Mouse (Mus musculus): ENCODE results near the gene Tacc2.

Gene Tacc2

DNA sequence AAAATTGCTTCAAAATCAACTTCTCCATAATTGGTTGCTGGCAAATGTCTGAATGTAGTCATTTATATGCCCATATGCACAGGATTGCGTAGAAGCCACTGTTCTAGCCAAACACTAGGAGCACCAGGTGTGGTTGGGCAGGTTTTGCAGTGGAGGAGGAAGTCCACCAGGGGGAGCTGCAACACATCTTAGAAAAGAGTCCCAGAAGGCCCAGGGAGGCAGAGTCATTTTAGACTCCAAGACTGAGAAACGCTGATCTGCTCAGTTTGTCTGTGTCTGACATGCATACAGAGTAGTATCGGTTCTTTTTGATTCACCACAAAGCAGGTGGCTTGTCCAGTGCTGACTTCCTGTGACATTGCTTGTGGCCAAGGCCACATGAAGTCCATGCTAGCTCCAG is 193.5 kb downstream of the Tacc2 start:
- DNase-seq (ENCODE audit: low spot score in 2 of 2), result peak; percentile 79 to 87

DNA sequence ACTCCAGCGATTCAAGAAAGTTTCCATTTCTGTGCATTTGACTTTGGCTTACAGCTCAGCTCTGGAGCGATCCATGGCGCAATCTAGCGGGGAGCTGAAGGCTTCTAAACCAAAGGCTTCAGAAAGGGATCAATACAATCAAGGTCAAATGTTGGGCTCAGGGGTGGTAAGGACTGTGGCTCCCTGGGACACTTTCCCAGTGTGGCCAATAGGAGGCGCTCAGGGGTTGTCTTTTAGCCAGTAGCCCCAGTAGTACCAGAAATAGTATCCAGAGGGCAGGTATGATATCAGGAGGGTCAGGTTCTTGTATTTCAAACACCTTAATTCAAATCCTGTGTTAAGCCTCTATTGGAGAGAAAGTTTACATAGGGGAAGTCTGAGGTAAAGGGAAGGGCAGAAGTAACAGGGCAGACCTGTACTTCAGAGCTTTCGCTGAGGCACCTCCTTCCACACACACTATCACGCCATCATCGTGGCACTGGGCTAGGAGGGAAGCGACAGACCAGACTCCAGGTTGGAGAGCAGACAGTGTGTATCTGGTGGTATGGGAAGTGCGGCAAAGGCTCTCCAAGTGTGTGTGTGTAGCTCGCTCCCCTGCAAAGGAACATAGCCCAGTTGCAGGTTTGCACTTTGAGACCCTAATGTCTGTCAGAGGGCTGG is 196.1 kb downstream of the Tacc2 start:
- no peak for DNase-seq (ENCODE audit: low spot score in 2 of 2)

DNA sequence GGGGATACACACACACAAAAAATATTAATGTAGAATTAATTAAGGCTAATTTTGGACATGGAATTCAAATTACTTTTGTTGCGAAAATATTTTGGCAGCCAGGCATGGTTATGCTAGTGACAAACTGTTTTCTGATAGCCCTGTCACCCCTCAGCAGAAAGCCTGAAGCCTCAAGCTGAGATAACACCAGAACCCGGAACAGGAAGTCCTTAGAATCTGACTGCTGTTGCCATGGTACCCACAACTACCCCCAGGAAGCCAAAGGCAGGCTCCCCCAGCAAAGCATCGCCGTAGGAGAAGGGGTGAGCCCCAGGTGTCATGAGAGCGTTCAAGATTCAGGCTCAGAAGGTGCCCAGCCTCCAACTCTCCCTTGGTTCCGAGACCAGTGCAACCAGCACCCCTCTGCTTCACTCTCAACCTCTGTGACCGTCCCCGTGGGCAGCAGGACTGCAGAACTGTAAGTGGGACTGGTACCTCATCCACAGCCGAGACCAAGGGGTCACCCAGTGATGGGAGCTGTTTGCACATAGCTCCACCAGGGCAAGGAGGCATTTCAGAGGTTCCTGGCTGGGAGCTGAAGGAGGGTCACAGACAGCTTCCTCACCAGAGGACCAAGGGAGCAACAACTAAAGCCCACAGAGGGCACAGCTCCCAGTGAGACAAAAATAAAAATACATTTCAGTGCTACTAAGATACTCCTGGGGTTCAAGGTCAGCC is 196.8 kb downstream of the Tacc2 start, which contains the start of gene Btbd16:
Gene Btbd16, plus strand, starts transcription at position 156 of the 717 bp plus-strand sequence.
- DNase-seq (ENCODE audit: low spot score in 2 of 2), result no peak

DNA sequence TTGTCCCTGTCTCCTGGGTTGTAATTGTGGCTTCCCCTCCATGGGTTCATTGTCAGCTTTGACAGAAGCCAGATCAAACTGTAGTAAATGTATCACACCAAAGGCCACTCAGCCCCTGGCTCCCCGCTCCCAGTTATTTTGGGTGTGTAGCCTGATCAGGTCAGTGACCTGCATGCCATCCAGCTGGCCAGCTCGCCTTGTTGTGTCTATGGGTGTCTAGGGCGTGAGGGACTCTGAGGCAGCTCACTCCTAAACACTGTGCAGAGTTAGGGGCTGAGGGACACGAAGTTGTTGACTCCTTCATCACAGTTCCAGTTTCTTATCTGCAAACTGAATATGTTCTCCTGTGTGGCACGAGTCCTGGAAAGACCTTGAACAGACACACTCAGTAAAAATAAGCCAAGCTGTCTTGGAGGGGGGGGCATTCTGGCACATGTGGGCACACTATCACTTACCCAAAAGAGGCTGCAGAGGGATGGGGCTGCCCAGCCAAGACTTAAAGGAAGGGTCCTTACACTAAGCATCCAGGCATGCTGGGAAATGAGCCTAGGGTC is 203.7 kb downstream of the Tacc2 start:
- no peak for DNase-seq (ENCODE audit: low spot score in 2 of 2)

DNA sequence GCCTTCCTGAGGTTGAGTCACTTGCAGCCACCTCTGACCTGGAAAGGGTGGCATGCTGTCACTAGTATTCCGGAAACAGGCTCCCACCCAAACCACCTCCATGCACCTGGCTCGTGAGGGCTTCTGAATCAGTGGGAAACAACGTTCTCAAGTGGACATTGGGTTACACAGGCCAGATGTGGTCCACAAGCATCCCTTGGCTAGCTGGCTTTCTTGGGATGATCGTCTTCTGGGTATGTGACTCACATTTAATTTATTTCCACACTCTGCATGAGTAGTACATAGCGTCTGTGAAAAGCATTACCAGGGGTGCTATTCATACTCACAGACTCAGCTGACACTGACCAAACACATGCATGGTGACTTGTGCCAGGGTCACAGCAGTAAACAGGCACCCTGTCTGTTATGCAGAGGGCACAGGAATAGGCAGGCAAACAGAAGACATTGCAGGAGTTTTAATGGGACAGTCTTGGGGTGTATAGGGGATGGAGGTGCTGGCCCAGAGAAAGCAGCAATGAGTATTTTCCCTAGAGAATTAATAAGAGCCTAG is 205.3 kb downstream of the Tacc2 start:
- no peak for DNase-seq (ENCODE audit: low spot score in 2 of 2)

DNA sequence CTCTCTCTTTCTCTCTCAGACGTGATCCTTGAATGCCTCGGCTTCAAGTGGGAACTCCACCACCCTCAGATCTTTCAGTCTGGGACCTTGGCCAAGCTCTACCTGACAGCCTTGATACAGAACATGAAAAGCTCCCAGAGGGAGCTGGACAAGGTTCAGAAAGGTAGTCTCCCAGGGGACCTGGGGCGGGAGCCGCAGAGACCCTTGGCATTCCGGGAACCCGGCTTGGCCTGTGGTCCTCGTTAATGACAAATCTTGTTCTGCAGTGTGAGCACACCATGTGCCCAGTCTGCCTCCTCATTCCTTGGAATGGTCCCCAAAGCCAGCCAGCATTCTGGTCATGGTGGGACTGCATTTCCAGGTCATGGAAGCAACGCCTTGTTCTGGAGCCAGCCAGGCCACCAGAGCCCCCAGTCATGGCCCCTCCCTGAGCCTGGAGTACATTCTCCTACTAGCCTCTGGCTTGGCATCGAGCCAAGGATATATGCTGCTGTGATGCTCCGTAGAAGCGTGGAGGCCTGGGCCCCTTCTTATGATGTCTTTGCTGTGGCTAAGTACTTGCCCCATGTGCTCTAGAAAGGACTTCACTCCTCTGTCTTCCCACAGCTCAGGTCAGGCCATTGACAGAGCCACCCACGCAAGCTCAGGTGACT is 208.8 kb downstream of the Tacc2 start:
- no peak for DNase-seq (ENCODE audit: low spot score in 2 of 2)

DNA sequence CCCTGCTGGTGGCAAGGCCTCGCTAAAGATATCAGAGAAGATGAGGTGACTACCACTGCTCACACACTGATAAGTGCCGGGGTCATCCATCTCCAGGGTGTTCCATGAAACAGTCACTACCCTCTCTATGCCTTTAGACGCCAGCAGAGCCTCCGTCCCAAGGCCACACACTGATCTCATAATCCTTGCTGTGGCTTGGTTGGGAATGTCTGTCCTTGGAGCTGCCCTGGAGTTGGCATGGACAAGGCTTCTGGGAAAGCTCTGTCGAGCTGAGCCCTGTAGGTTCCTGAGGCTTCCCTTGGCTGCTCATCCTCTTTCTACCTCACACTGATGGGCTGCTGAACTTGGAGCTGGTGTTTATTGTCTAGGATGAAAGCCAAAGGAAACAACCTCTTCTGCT is 209.5 kb downstream of the Tacc2 start:
- DNase-seq (ENCODE audit: low spot score in 2 of 2), result no peak

DNA sequence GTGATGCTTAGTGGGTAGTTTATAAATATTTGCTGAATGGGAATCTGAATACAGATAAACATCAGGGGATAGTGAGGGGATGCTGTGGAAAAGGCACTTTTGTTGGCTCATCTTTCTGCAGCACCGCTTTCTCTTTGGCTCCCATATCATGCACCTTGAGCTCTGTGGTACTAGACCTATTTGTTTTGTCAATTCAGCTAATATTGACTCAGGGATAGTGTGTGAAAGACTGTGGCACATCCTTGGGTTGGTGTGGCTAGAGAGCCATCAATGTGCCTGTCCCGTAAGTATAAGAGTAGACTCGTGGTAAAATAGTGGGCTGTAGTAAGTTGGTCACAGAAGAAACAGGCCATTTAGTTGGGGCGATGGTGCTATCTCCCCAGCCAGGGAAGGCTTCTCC is 210.3 kb downstream of the Tacc2 start:
- DNase-seq (ENCODE audit: low spot score in 2 of 2), result no peak

DNA sequence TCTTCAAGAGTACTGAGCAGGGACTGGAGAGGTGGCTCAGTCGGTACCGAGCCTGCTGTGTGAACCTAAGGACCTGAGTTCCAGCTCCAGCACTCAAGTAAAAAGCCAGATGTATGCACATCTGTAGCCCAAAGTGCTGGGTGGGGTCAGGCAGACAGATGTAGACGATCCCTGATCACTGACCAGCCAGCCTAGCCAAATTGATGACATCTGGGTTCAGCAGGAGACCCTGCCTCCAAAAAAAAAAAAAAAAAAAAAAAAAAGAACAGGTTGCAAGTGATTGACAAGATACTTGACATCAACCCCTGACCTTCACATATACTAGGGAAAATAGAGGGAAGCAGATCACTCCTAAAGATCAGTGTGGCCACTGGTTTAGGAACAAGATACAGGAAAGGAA is 211.7 kb downstream of the Tacc2 start:
- no peak for DNase-seq (ENCODE audit: low spot score in 2 of 2)

DNA sequence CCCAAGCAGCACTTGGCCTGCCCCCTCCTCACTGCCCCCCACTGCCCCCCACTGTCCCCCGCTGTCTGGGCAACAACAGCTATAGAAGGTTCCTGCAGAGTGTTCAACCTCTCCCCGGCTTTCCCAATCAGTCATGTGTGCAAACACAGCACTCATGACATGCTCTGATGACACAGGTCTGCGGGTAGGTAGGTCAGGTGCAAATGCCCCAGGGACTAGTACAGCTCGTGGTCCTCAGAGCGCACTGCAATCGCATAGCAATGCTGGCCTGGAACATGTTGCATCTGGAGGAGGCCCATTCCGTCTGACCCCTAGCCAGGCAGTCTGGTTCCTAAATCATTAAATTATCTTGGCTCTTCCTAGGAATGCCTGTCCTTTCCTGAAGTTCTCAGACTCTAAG is 212.2 kb downstream of the Tacc2 start:
- no peak for DNase-seq (ENCODE audit: low spot score in 2 of 2)

DNA sequence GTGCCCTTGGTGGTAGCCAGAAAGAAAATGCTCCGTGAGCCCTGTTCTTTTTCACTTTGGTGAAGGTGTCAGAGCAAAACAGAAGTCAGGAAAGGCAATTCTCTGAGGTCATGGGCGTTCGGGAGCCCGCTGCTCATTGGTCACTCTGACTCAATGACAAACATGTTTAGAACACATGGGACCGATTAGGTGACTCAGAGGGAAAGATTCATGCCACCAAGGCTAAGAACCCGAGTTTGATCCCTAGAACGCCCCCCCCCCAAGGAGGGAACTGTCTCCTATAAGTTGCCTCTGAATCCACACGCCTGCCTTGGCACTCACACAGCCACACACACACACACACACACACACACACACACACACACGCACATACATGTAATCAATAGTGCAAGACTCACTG is 216.4 kb downstream of the Tacc2 start:
- DNase-seq (ENCODE audit: low spot score in 2 of 2), result no peak

DNA sequence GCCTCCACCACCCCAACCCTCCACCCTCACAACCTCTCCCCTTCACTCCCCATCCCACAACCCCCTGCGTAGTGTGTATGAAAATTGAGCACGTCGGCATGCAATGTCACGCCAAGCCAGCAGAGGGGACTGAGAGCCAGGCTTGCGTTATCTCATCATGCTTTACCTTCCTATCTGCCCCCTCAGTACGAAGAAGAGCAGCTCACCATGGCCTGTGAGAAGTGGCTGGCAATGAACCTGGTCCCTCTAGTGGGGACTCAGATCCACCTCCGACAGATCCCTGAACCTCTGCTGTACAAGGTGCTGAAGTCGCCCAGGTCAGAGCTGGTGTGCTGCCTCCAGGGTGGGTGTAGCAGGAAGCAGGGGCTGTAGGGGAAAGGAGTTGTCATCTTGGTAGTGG is 219.5 kb downstream of the Tacc2 start:
- DNase-seq (ENCODE audit: low spot score in 2 of 2), result no peak

DNA sequence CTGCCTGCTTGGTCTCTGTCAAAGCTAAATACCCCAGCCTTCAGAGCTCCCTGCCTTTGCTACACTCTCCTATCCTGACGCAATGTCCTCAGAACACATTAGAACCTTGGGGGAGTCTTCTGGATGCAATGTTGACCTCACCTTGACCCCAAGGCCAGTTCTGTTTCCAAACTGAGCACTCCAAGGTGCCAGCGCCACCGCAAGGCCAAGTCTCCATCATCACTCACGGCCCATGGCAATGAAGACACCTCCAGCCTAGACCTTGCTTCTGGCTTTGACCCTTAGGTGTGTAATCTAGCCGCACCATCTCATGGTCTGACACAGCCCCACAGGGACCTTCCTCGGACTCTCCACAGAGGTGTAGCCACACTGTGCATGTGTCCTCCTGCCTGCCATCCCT is 220.3 kb downstream of the Tacc2 start:
- DNase-seq (ENCODE audit: low spot score in 2 of 2), result no peak

DNA sequence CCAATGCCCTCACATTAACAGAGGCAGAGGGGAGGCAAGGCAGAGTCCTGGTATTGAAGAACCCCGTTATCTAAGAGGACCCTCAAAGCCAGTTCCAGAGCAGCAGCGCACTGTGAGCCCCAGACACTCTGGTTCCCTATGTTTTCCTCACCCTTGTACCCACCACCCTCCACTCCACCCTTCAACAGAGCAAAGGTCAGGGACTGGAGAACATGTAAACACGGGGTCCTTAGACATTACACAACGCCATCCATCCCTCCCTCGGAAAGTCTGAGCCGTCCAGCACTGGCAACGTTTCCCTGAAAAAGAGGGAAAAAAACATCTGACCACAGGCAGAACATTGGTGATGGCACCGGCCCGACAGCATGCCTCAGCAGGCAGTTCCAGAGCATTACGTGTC is 222.2 kb downstream of the Tacc2 start:
- DNase-seq (ENCODE audit: low spot score in 2 of 2), result no peak

DNA sequence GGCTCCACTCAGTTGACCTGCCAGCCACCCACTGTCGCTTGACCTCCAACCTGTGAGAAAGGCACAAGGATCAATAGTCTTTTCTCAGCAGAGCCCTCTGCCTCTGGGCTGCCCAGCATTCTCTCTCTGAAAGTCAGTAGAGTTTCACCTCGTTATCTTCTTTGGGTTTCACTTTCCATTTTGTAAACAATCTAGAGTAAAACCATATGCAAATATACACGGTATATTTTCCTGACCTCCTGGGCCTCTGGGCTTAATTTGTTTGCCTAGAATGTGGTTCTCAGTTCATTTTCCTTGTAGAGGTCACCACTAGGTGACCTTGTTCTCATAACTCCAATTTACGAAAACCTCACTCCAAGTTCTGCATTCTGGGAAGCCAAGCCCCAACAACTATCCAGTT is 223.4 kb downstream of the Tacc2 start:
- no peak for DNase-seq (ENCODE audit: low spot score in 2 of 2)

DNA sequence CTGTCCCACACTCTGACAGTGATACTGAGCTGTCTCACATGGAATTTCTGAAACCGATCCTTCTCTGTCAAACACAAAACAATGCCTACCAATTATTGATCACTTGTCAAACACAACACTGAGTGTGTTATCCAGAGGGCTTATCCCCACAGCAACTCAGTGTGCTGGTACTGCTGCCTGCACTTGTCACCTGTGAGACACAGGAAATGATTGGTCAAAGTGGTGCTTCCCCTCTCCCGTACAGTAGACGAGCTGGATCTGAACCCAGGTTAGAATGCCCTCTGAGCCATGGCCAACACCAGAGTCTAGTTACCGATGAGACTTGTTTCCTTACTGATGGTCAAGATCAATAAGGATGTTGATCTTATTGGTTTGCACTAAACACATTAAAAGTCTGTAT is 224.6 kb downstream of the Tacc2 start:
- DNase-seq (ENCODE audit: low spot score in 2 of 2), result no peak

DNA sequence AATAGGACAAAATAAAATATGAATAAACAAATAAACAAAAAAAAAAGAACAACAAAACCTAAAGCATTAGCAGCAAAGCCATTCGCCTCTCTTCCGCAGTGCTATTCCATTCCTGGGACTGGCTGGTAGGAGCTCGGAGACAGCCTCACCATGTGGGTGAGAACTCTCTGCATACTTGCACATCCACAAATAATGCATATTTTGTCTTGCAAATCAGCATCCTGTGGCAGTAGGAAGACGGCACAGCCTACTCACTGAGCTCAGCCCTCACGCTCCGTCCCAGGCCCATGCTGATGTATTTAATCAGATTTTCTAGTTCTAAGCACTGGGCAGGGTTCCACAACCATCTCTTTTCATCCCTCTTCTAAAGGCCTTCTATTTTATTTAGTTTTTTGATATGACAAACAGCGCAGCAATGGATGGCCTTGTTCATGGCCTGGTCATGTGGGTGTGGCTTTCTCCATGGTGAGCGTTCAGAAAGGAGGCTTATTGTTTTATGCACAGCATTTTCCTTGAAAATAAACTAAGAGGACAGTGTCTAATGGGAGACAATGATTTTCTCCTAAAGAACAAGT is 226.1 kb downstream of the Tacc2 start:
- no peak for DNase-seq (ENCODE audit: low spot score in 2 of 2)

DNA sequence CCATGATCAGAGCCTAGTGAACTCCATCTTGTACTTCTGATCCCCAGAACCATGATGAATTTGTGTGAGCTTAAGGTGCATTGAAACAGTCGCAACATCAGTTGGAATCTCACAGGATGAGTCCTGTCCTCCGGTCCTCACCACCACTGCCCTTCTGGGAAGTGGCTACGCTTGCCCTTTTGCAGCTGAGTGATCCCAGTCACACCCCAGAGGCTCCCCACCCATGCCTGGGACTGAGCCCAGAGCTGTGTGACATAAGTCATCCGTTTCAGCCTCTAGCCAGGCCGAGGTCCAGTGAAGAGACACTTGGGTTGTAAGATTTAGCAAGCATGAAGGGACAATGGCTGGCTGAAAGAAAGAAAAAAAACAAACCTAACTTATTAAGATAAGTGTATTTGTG is 227.8 kb downstream of the Tacc2 start:
- DNase-seq (ENCODE audit: low spot score in 2 of 2), result no peak

DNA sequence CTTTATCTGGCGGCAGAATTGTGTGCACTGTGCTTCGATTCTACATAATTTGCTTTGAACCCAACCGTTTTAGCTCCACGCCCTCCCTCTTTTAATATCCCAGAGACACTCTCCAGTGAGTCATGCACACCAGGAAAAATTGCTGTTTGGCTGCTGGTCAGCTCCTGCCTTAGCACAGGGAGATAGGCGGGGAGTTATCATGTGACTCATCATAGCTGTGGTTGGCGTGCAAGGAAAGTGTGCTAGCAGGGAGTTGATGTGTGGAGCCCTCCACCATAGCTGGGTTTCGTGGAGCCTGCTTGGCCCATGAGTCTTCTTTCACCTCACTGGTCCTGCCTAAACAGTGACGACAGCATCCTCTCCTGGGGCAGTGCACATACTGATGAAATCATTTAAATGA is 230.5 kb downstream of the Tacc2 start:
- peak; percentile 51 to 58 for DNase-seq (ENCODE audit: low spot score in 2 of 2)

DNA sequence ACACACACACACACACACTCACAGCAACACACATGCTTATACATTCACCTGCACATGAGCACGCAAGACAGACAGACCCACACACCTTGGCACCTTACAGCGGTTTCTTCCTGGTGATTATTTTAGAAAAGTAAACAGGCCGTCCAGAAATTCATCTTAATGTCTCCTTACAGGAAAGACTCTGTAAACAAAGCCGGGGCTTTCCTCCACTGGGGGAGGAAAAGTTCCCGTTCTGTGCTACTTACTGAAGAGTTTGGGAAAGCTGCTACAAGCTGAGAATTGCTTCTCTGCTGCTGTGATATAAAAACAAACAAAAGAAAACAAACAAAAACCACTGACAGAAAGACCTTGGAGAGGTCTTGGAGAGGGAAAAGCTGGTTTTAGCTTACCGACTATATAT is 231.5 kb downstream of the Tacc2 start:
- DNase-seq (ENCODE audit: low spot score in 2 of 2), result no peak

DNA sequence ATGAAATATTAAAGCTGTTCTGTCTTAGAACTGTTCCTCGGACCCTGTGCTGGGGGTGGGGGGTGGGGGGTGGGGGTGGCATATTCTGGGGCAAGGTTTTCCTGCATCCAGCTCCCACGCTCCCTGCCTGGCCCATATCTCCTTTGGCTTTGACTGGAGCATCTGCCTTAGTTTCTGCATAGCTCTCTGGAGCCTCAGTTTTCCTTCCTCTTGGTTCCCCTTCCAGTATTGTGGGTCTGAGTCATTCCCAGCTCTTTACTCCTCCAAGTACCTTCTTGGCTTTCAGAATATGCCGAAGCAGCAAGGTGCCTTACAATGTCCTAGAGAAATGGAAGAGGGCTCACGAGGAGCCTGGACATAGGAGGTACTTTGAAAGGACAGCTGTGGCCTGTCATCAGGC is 233.0 kb downstream of the Tacc2 start:
- DNase-seq (ENCODE audit: low spot score in 2 of 2), result no peak

DNA sequence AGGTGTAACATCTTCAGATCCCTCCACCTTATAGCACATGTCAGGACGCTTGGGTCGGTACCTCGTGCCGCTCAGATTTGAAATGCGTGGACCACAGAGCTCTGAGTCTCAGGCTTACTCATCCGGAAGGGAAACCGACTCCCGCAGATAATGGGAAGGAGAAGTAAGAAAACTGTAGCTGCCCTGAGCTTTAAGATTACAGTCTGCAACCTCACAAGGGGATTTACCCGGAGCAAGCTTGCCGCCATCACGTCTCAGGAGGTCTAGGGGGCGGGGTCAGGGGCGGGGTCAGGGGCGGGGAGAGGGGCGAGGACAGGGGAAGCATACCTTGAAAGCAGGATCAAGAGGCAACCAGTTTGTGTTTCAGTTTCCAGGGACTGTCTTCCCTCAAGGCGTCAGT is 235.2 kb downstream of the Tacc2 start:
- no peak for DNase-seq (ENCODE audit: low spot score in 2 of 2)
